Mouse (Mus musculus) lung, postnatal 4 days (tissue): ENCODE measurements at regions not wholly inside any gene's neighbourhood (a gene's known extent, or its start where the extent isn't known, plus 50 kb on each side); places are given as distances from the start of the nearest gene placed in this dataset.

Experiments used
- DNase-seq, 2 experiments: peaks; one replicate each; pipeline ENCODE4 v3.0.0; 2021

DNA sequence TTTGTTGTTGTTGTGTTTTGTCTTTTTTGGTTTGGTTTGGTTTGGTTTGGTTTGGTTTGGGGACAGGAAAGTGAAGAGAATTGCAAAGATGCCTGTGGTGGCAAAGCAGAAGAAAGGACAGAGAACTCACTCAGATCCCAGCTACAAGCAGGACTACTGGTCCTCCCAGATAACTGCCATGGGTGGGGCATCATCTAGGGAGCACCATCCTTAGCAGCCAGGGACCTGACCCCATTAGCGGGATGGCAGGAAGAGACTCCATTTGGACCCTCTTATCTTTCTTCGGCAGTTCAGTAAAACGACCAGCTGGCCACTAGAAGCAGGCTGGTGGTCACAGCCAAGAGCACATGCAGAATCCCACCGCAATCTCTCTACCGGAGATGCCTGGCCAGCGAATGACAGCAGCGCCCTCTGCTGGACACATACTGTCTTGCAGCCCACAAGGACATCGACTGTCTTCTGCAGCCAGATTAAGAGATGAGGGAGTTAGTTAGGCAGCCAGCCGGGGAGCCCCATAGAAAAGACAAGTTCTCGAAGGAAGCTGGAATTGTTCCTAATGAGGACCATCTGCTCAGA lies 119.8 kb downstream of the Gm9195 start:
- DNase-seq = peak; percentile 77 to 79

DNA sequence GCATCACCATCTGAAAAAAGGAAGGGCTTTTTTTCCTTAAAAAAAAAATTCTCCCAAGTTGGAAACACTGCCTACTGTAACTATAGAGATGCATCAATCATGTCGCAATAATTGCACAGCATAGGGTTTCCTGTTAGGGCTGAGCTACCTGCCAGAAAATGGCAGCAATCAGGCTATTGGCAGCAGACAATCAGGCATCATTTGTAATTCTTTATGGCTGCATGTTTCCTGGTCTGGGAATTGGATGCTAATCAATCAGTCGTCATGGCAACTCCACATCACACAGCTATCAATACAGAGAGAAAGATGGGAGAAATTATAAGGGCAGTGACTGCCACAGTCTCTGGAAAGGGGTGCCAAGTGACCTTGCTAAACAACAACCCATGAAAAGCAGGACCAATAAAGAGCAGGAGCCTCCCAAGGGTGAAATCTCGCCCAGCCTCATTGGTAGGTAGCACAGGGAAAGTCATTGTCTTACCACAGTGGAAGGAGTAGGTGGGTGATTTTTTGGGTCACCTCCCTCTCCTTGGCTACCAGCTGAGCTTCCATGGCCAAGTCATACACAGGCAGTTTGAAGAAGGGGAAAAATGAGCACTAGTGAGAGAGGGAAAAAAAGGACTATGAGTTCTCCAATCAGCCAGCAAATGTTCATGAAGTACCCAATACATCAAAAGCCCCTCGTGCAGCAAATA lies 130.7 kb downstream of the Gm9195 start:
- no peak for DNase-seq

DNA sequence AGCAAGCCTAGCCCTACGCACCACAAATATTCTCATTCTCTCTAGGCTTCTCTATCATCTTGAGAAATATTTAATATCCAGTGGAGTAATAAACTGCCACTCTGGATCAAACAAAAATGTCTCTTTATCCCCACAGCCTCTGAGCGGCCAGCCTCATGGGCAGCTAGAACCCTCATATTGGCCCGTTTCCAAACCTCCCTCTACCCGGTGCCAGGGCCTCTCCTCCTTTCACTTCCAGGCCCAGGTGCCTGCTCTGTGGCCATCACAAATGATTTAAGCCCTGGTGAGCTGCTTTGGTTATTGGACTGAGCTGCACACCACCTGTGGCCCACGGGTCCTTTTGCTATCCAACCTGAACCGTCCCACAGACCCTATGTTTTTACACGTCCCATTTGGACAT lies 131.5 kb downstream of the Gm9195 start:
- no peak for DNase-seq

DNA sequence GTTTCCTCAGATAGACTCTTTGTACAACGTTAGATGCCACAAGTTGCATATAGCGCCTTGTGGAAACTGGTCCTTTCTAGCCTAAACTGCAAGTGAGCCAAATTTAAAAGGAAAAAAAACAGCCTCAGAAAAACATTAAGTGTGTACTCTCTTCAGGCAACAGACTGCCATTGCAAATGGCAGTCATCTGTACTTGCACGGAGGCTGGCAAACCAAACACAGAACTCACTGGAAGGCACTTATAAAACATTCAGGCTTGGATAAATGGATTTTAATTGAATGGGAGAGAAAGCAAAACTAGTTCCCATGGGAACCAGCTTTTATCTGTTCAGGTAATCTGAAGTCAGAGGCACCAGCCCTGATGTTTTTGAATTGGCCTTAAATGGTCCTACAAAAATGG lies 133.7 kb downstream of the Gm9195 start:
- DNase-seq = no peak

DNA sequence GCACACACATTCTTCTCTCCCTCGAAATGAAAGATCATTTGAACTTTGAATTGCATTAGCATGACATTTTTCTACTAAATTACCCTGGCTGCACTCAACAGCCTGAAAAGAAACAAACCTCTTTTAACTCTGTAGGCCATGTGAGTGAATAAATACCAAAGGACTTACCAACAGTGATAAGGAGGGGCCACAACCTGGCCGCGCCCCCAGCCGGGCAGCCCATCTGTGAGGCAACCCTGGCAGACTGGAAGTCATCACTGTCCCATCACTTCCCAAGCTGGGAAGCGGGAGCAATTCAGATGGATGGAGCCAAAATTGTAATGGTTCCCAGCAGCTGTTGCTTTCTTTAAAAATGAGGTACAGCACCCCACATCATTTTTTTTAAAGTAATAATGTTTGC lies 149.5 kb downstream of the Gm9195 start:
- DNase-seq = peak in 1 of 2 experiments; percentile 45

DNA sequence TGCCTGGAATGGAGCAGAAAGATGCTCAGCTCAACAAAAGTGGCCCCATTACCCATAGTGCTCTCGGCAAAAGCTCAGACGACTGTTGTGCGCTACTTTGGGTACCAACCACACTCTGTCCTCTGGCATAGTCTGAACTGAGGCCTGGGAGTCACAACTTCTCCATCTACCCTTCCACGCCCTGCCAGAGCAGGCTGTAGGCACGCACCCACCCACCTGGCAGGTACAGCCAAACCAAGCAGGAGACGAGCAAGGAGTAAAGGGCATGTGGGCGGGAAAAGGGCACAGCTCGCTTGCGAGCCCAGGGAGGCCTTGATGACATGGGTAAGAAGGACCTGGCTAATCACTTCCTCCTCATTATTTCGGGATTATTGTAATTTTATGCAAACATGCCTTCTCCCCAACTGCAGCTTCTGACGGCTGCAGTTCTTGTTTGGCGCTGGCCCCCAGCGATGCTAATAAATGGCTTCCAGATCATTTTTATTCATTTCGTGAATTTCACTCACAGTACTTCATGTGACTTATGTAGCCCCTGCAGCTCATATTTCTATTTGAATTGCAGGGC lies 150.0 kb downstream of the Gm9195 start:
- no peak for DNase-seq

DNA sequence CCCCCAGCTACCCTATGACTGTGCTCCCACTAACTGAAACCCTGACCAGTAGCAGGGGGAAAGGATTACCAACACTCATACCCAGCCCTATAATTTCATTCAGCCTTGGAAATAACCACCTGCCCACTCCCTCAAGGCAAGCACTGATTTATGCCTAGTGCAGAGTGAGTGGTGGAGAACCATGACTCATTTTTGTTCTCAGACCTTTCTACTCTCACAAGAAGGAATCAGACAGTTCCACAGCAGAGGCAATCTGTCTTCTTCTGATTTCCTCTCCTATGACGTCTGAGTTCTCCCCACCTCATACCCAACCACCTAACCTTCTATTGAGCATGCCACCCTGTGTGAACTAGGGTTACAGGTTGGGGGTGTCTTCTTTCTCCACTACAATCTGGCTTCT lies 153.6 kb downstream of the Gm9195 start:
- no peak for DNase-seq

DNA sequence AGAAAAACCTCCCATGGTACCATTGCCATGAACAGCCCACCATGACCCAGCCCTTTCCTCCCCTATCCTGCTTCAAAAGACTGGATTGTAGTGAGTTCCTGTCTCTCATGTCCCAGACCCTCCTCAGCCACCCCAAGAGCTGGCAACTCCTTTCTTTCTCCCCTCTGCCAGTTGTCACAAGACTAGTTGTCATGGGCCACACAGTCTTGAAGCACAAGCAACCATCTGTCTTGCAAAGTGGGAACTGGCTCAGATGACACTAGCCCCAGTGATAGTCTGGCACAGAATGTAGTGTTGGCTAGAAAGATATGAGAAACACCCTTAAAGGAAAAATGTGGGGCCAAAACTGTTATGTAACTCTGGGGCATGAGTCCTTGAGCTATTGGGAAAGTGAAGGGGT lies 187.8 kb downstream of the Gm9195 start:
- no peak for DNase-seq

DNA sequence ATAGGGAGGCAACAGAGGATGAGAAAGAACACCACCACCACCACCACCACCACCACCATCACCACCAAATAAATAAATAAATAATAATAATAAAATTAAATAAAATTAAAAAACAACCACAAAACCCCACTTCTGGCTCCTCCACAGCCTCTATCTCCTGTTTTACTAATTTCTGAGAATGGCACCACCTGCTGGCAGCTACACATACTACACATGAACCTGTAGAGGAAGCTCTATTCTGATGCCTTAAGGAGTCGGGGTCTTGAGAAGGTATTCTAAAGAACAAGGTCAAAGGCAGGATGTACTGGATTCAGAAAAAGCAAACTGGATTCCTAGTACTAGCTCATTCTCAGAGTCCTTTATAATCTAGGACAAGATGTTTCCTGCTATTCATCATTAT lies 191.6 kb downstream of the Gm9195 start:
- DNase-seq = peak in 1 of 2 experiments; percentile 44

DNA sequence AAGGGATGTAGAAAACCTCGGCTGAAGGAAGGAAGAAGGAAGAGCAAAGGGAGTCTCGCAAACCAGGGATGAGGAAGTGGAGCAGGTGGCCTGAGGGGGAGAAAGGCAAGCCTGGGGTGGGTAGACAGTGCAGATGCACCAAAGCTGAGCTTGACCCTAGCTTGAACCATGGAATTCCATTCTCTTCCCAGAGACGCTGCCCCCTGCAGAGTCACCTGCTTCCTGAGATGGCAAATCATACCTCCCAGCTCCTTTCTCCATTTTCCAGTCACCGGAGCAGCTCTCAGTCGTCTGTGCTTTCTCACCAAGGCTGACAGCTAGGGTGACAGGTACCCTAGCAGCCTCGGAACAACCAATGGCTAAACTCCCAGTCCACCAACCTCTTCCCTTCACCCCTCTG lies 197.0 kb downstream of the Gm9195 start:
- DNase-seq = no peak

DNA sequence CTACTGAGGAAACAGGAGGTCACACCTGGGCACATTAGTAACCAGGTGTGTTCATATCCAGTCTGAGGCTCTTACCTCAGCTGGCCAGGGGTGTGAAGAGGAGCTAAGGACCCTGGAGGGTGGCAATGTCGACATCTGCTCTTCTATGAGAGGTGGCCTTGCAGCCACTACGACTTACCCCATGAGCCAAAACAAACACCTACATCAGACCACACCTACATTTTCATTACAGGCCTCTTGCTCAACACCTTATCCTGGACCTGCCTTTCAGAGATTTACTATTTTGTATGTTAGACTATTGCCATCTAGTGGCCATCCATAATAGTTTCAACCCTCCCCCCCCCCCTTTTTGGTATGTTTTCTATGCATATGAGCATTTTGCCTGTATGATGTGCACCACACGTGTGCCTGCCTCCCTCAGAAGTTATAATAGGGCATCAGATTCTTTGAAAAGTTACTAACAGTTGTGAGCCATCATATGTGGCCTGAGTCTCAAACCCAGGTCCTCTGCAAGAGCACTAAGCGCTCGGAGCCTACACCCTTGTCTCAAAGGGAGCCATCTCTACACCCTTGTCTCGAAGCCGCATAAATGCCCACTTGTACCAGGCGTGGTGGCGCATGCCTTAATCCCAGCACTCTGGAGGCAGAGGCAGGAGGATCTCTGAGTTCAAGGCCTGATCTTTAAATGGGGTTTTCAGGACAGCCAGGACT lies 197.8 kb downstream of the Gm9195 start:
- DNase-seq = peak; percentile 58 to 82

DNA sequence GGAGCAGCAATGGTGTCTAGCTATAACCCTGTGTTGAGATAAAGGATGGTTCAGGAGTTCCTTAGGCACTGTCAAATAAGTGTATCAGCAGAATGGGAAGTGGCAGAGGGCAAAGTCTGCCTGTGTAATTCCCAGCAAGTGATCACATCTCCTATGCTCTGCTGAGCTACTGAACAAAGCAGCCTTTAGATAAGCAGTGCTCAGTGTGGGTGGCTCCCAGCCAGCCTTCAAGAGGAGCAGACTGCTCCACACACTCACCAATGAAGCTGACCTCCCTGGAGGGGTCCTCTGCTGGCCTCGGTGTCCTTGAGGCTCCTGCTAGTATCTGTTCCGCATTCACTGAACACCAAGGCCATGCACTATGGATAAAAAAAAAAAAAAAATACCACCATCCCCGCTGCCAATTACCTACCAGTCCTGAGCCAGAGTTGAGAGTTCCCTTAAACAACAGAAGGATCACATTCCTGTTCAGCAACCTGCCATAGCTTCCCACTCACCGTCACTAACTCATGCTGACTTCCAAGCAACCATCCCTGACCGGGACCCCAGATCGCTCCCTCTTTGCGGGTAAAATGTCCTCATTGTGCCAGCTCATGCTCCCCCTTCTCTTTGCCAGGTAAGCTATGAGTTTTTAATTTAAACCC lies 198.9 kb downstream of the Gm9195 start:
- DNase-seq = peak in 1 of 2 experiments; percentile 53

DNA sequence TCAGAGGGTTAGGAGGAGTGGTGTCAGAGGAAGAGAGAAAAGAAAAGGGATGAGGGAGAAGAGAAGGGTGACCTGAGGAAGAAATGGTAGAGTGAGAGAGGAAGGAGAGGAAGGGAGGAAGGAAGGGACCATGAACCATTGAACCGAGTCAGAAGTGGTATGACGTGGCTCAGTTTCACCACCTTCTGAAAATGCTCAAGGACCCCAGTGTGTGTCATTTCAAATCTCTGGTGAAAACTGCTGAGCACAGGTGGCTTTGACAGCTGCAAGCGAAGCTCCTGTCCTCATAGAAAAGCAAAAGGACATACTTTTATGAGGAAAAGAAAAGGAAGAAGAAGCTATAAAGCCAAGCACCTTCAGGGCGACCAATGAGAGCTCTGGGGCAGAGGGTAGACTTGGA lies 214.3 kb downstream of the Gm9195 start:
- DNase-seq = no peak

DNA sequence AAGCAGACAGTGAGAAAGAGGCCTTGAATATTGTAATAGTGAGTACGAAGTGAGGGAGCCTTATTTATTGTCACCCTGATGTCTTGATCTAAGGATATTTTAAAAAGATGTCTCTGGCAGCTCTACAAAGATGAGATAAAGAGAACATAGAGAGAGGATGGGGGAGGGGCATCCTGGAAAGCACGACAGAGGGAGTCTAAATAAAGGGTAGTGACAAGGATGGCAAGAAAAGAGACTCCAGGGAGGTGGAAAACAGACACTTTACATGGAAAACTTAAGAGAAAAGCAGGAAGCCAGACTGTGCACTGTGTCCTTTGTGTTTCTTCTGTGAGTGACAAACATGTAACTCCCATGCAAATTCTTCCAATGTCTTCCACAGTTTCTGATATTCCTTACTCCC lies 232.4 kb downstream of the Gm9195 start:
- DNase-seq = no peak

DNA sequence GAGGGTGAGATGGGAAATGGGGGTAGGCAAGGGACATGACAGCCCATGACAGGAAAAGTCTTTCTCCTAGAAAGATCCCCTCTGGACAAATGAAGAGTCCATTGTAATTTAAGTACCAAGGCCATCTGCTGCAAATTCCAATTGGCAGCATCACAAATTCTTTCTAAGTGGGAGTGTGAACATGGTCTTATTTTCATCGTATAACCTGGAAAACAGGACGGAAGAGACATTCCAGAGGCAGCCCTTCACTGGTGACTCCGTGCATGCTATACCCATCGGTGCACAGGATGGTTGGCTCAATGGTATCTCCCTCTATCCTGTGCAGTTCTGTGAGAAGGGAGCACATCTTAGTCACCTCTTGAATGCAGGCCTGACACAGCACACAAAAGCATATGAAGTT lies 249.8 kb downstream of the Gm9195 start:
- no peak for DNase-seq

DNA sequence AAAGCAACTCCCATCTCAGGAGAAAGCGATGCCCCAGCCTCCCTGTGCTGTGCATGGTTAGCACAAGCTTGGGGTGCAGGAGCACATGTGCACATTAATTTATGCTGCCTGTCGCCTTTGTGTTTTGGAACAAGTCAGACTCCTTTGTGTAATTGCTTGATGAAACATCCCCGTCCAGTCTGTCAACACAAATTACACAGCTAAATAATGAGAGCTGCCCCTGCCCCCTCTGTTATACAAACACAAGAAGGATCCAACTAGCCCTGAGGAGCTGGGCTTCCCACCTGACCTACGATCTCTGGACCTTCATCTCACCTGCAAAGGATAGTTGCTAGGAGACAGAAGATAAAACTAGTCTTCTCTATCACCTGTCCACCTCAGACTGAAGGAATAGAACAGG lies 251.4 kb downstream of the Gm9195 start:
- no peak for DNase-seq

DNA sequence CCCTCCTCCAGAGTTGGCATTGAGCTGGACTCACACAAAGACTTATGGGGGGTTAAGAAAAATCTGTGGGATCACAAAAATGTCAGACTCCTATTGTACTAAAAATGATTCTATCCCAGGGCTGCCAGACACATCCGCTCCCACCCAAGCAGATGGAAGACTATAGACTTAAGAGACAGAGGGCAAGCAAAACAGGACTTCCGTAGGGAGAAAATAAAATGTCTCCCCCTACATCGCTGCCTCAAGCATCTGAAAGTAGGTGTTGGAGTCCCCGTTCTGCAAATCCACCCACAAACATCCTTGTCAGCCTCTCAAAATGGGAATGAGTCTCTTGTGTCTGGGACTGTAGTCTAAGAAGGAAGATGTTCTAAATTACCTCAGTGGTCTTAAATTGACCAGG lies 253.3 kb downstream of the Gm9195 start:
- DNase-seq = no peak

DNA sequence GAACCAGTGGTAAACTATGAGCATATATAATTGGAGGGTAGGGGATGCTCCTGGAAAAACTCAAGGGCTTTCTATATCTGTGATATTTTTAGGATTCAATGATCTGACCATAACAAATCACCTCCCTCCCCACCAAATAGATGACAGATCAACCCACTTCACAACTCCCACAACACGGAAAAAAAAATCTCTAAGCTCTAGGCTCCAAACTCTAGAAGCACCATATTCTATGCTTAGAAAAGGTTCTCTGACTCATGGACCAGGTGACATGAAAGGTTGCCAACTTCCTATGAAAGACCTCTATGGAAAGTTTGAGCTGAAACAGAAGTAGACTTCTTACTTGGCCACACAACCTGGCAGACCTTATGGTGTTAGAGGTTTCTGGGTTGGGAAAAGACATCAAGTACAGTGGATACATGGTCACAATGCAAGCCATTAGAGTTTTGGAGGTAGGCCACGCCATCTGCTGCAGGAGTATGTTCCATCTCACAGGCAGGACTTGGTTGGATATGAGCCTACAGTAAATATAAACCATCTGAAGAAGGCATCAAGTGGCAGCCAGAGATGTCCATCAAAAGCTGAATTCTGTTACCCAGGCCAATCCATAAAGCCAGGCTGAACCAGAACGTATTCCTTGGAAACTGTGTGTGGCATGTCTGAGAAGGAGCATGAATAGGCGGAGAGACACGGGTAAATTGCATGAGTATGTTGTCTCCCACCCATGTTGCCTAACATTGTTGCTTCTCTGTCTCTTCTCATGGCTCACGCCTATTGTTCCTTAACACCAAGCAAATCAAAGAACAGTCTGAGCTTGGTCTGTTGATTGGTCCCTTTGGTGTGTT lies 257.2 kb downstream of the Gm9195 start:
- DNase-seq = no peak

DNA sequence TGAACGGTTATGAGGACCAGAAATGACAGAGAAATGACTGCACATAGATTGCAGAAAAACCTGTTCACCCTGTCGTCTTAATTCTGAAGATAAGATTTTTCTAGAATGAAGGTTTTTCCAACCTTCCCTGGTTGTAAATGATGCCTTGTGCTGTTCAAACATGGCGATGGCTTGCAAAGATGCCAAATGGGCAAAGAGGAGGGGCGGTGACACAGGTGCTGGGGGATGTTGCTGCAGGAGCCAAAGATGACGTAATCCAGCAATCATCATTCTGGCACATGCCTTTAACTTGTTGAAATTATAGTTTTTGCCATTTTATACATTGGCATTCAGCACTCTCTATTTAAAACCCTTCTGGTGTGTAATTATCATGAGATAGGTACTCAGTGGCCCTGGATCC lies 263.8 kb downstream of the Gm9195 start:
- DNase-seq = no peak

DNA sequence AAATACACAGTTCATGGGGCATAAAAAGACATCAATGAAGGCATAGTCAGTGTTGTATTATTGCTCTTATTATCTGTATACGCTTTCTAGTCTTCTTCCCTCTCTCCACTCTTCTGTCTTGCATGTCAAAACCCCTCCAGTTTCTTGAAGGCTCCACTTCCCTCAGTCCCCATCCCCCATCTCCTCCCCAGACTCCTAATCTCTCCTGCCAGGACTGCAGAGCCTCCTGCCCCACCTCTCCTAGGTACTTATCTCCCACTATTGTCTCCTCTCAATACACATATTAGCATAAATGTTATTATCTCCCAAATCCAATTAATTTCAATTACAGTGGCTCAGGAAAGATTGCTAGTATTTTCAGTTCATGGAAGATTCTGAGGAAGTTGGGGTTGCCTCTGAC lies 264.2 kb downstream of the Gm9195 start:
- no peak for DNase-seq

DNA sequence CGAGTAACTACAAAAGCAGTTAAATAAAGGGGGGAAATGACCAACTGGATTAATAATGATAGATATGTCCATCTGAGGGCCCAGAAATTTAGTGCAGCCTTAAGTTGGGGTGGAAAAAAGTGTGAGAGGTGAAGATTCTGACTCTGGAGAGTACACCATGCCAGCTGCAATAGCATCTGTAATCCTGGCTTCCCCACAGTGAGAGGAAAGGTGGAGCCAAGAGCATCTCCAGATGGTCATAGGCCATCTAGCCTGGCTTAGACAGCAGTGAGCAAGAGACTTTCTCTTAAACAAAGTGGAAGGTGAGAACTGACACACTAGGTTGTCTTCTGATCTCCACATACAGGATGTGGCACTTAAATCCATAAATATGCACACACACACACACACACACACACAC lies 264.7 kb downstream of the Gm9195 start:
- no peak for DNase-seq

DNA sequence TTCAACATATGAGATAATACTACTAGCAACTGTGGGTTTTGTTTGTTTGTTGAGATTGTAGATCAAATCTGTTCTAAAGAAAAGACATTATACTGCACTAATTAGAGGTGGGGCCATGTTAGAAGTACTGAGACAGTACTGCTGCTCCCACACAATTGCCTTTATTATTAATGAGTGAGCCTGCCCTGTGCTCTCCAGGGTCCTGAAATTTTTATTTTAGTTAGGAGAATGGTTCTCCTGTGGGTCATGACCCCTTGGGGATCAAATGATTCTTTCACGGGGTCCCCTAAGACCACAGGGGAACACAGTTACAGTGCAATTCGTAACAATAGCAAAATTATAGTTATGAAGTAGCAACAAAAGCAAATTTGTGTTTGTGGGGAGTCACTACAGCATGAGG lies 268.8 kb downstream of the Gm9195 start:
- no peak for DNase-seq

DNA sequence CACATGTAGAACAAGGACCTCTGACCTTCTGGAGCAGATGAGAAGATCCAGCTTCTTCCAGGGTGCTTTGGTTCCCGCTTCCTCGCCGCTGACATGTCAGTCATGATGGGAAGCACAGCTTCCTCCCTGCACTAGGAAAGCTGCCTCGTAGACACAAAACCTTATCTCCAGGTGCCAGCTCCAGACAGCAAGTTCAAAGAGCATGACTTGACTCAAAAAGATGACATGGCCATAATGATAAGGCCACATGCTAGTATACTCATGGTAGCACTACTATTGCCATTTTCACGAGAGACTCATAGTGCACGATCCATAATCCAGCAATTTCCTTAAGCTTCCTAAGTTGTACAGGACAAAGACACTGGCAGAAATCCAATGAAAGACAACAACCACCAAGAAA lies 272.1 kb downstream of the Gm9195 start:
- no peak for DNase-seq
